Mouse (Mus musculus): ENCODE data around the gene Pomgnt2. TPM values are rescaled to one million over a fixed set of nuclear protein-coding genes. Genes with fewer than 3 reads are reported as not detected.

The Pomgnt2 gene
- polyA plus RNA-seq, 1 experiment from 2014 or later: 28.3 TPM

Other genes with a start within 250 kb of the Pomgnt2 start
- gene Zfp651, start 237.8 kb downstream of the Pomgnt2 start, polyA plus RNA-seq (2015; fragmentation: Nextera tagmentation; extraction: Ambion mirVana): 20.1 and 20.6 TPM in 2 replicates
- gene Klhl40, start 219.5 kb downstream of the Pomgnt2 start, polyA plus RNA-seq (2015; fragmentation: Nextera tagmentation; extraction: Ambion mirVana): 0.50 and 0.69 TPM in 2 replicates
- 0.25 TPM in 1 of 2 replicates, not detected in the other for gene Hhatl, start 204.6 kb downstream of the Pomgnt2 start, polyA plus RNA-seq (2015; fragmentation: Nextera tagmentation; extraction: Ambion mirVana)
- gene Ccdc13, start 157.6 kb downstream of the Pomgnt2 start, polyA plus RNA-seq (2015; fragmentation: Nextera tagmentation; extraction: Ambion mirVana): 1.9 and 3.0 TPM in 2 replicates
- gene Higd1a, start 138.7 kb downstream of the Pomgnt2 start, polyA plus RNA-seq (2015; fragmentation: Nextera tagmentation; extraction: Ambion mirVana): 124 and 129 TPM in 2 replicates
- gene Ackr2, start 98.8 kb downstream of the Pomgnt2 start, polyA plus RNA-seq (2015; fragmentation: Nextera tagmentation; extraction: Ambion mirVana): 1.9 and 2.7 TPM in 2 replicates
- 0.15 TPM in 1 of 2 replicates, not detected in the other for gene Cyp8b1, start 80.8 kb downstream of the Pomgnt2 start, polyA plus RNA-seq (2015; fragmentation: Nextera tagmentation; extraction: Ambion mirVana)
- gene Fam198a, start 46.1 kb downstream of the Pomgnt2 start, polyA plus RNA-seq (2015; fragmentation: Nextera tagmentation; extraction: Ambion mirVana): 1.4 TPM in 2 replicates
- 73.0 and 84.7 TPM in 2 replicates for gene Snrk, start 120.2 kb upstream of the Pomgnt2 start, polyA plus RNA-seq (2015; fragmentation: Nextera tagmentation; extraction: Ambion mirVana)